Mouse (Mus musculus): Measurements from ENCODE around the gene Mybpc2. TPM values are rescaled to one million over a fixed set of nuclear protein-coding genes. Genes with fewer than 3 reads are reported as not detected.

The Mybpc2 gene
- total RNA-seq, 2 experiments from 2014 or later: 0.12 TPM; not detected in 1

DNA sequence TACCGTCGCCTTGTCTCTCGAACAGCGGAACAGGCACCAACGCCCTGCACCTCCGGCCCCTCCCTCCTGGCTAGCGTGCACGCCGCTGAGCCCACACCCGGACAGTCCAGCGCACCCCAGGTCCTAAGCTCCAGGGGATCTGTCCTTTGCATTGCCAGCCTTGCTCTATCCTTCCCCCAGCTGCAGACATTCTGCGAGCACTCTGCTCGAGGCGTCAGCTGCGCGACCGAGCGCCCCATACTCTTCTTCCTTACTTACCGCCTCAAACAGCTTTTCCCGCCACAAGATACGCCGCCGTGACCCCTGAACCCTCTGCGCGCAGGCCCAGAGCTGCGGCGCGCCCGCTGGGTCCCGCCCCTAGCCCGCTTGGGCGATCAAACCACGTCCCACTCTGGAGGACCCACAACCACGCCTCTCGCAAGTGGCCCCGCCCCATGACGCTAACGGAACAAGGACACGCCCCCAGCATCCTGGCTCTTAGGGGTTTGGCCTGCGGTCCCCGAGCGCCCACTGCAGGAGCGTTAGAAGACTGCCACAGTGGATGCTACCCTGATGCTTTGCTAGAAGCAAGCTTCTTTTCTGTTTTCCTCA, 24.1 kb upstream of the Mybpc2 start, which contains the start of gene Pold1:
Pold1 (minus strand) TSS at position 353 of the 591 bp plus-strand sequence.
- DNase-seq (ENCODE audit: low spot score in 2 of 2): peak; percentile 99
- intact Hi-C loops (cut with DNase I): no loop called here

GRCm38 (mm10) chr7:44547725-44548124, 23.3 kb upstream of the Mybpc2 start:
- intact Hi-C loops (cut with DNase I): no loop called here
- DNase-seq (ENCODE audit: low spot score in 2 of 2): no peak

DNA sequence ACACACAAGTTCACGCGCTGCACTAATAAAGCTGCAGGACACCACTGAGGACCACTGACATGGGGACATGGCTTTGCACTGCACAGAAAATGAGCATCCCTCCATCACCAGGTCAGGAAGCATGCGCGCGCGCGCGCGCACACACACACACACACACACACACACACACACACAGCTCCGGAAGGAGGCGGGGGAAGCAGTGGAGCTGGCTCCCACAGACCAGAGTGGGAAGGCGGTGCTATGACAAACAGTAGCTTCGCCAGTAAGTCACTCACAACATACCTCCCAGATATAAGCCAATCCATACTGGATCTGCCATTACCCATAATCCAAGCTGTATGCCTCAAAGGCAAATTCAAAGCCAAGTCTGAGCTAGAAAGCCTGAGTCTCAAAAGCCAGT, 22.6 kb upstream of the Mybpc2 start:
- intact Hi-C loops (cut with DNase I): no loop called here
- no peak for DNase-seq (ENCODE audit: low spot score in 2 of 2)

- intact Hi-C loops (cut with DNase I): no loop called here
- no peak for DNase-seq (ENCODE audit: low spot score in 2 of 2)
Observed at GRCm38 (mm10) chr7:44546274-44546673, 21.8 kb upstream of the Mybpc2 start.

- intact Hi-C loops (cut with DNase I): no loop called here
- DNase-seq (ENCODE audit: low spot score in 2 of 2): no peak
Observed at GRCm38 (mm10) chr7:44543071-44543470, 18.6 kb upstream of the Mybpc2 start.

GRCm38 (mm10) chr7:44542555-44542954, 18.1 kb upstream of the Mybpc2 start:
- DNase-seq (ENCODE audit: low spot score in 2 of 2): no peak

DNA sequence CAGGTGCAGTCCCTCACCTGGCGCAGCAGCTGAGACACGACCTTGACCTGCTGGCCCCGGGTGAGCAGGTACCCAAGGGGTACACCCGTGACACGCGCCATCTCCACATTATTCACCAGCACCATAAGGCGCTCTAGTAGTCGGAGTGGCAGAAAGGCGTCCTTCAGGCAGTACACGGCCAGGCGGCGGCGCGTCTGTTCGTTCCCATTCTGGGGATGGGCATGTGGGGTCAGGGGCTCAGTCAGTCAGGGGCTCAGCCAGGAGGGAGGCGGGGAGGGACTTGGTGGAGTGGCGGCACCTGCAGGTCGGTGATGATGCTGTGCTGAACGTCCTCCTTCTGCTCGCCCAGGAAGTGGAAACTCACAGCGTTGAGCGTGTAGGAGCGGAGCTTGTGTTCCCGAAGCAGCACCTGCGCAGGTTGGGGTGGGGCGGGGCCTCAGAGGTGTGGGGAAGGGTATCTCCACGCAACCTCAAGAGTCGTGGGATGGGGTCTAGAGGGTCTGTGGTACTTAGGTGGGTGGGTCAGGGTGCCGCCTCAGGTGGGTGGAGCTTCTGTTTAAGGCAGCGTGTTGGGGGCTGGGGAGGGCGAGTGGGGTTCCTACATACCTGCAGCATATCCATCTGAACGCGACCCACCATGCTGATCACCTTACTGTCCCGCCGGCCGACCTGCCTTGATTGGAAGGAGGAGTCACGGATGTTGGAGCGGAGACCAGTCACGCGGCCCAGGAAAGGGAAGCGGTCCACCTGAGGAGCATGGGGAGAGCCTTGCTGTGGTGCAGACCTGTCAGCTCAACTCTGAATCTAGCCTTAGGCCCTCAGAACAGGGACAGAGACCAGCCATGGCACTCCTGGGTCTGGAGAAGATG, 14.5 kb upstream of the Mybpc2 start:
- no peak for DNase-seq (ENCODE audit: low spot score in 2 of 2)

More at GRCm38 (mm10) chr7:44542555-44542954, 18.1 kb upstream of the Mybpc2 start:
- intact Hi-C loops (cut with DNase I): no loop called here

GRCm38 (mm10) chr7:44537496-44537895, 13.0 kb upstream of the Mybpc2 start:
- no peak for DNase-seq (ENCODE audit: low spot score in 2 of 2)
- intact Hi-C loops (cut with DNase I): no loop called here

More for the DNA sequence above, 14.5 kb upstream of the Mybpc2 start:
- intact Hi-C loops (cut with DNase I): no loop called here

DNA sequence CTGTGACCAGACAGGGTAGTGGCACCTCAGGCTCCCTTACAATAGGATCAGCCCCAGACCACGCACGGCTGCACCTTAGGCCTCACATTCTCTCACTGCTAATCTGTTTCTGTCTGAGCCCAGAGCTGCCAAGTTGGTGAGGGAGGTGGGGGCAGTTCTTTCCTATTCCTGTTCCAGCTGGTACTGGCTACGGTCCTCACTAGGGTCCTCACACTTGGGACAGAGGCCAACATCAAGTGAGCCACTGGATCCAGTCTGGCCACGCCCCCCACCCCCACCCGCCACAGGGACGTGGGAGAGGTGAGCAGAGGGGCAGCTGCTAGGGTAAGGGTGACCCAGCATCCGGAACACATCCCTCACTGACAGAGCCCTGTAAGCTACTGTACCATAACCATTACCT, 12.6 kb upstream of the Mybpc2 start:
- intact Hi-C loops (cut with DNase I): no loop called here
- no peak for DNase-seq (ENCODE audit: low spot score in 2 of 2)

DNA sequence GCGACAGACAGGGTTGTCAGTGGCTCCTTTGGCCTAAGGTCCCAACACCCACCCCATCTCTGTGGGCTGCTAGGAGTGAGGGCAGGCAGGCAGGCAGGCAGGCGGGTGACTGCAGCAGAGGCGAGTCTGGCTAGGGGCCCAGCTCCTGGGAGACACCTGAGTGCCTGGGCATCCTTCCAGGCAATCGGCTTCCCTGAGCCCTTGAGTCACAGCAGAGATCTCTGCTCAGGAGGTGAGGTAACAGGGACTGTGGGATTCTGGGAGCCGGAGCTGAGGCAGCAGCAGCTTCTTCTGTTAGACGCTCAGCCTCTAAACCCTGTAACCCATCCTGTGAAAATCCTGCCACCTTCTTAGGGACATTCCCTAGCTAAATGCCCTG, 12.1 kb upstream of the Mybpc2 start:
- peak; percentile 49 to 69 for DNase-seq (ENCODE audit: low spot score in 2 of 2)
- intact Hi-C loops (cut with DNase I): no loop called here

DNA sequence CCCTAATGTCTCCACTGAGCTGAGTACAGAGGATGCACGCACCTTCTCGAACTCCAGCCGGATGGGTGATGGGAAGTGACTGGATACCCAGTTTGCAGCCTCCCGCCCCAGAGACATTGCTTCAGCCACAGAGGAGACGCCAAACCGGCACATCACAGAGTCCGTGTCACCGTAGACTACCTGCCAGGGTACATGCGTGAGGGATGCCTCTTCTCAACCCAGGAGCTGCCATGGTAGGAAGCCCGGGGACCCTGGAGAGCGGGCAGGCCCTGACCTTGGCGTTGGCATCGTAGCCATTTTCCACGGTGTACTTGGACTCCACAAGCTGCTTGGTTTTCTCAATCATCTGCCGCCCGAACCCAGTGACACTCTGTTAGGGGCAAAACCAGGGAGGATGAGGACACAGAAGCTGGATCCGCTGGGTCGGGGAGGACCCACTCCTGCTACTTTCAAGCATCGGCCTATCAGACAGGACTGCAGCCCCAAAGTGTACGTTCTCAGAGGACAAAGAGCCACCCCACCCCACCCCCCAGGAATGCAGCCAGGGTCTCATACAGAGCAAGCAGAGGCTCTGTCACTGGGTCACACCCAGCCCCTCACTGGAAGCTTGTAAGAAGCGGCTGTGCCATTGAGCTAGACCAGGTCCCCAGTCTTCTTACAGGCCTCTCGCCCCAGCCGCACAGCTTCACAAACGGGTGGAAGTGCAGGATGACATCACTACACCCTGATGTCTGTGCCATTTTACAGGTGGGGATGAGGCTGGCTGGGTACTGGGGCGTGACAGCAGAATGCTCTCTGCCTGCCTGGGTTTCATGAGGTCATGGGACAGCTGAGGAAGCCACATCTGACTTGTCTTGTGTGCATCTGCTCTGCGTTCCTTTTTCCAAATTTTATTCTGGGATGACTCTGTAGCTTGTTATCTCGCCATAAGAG, 11.5 kb upstream of the Mybpc2 start:
- intact Hi-C loops (cut with DNase I): no loop called here
- no peak for DNase-seq (ENCODE audit: low spot score in 2 of 2)

DNA sequence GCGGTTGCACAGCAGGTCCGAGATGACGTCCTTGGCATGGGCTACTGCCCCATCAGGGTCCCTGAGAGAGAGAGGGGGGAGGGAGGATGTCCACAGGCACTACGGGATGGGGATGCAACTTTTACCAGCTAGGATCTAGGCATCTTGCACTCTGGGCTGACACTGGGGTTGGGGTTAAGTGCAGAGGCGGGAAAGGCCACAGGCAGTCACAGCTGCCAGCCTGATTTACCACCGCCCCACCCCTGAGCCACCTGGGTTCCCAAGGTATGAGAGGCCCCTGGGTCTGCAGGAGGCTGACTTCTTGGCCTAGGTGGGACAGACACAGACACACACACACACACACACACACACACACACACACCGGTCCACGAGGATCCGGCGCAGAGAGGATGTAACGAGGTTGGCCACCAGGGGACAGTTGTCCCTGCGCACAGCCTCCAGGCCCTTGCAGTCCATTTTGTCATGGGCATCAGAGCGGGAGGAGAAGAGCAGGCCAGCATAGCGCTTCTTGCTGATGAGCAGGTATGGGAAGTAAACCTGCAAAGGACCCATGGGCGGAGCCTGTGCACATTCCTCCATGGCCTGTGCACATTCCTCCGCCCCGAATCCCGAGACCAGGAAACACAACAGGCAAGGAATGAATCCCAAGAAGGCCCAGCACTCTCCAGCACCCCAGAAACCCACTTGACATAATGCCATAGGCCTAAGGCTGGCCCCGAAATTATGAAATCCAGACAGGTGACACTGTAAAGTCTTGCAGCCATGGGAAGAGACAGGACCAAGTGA, 10.4 kb upstream of the Mybpc2 start:
- DNase-seq (ENCODE audit: low spot score in 2 of 2): no peak
- intact Hi-C loops (cut with DNase I): no loop called here

DNA sequence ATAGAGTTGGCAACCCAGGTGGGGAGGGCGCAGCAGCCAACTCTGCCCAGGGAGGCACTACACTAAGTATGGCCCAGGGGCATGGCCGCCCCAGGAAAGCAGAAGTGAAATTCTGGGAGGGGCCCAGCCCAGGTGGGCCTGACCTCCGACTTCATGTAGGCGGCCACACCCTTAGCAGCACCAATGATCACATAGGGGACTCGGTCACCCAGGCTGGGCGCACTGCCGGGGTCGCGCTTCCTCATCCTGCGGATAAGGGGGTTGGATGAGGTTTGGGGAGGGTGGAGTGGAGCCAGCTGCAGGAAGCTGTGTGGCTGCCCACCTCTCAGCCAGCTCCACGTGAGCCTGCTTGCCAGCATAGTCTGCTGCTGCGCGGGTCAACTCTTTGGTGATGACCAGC, 9.8 kb upstream of the Mybpc2 start:
- intact Hi-C loops (cut with DNase I): no loop called here

DNA sequence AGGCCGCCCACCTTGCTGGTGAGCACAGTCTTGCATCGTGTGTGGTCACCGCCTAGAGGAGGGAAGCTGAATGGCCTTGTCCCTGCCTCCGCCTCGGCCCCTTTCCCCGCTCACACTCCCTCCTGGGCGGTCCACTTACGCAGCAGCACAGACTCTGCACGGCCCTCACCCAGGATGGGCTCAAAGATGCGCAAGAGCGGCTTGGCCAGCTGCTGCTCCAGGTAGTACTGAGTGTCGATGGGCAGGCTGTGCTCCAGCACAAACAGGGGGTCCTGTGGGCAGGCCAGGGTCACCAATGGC, 9.2 kb upstream of the Mybpc2 start:
- no peak for DNase-seq (ENCODE audit: low spot score in 2 of 2)
- intact Hi-C loops (cut with DNase I): no loop called here

More for the DNA sequence above, 9.8 kb upstream of the Mybpc2 start:
- no peak for DNase-seq (ENCODE audit: low spot score in 2 of 2)

DNA sequence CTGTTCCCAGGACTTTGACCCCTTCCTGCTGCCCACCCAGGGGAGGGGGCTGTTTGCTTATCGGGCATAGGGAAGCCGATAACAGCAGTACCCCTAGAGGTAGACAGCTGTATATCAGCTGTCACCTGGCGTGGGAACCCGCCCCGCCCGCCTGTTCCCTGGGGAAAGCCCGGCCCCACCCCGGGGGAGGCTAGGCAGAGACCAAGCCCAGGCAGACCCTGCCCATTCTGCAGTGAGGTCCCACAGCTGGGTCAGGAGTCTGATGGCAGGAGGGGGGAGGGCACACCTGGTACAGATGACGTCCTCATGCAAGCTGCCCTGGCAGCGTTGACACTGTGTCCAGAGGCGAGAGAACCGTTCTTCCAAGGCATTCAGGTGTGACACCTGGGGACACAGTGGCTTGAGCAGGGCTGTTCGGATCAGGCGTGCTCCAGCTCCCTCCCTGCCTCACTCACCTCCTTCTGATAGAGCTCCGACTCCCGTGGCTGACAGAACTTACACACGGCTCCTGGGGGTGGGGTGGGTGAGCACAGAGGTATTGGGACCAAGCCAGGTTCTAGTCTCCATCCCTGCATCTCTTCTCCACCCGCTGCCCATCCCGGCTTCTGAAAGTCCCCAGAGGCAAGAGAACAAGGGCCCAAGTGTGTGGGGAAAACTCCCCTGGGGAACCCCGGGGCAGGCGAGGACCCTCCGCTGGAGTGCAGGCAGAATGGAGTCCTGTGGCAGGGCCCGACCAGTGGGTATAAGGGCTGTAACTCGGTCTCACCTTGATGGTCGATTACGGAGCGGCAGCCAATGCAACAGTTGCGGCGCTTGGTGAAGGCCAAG, 8.7 kb upstream of the Mybpc2 start:
- intact Hi-C loops (cut with DNase I): no loop called here
- DNase-seq (ENCODE audit: low spot score in 2 of 2): no peak

- intact Hi-C loops (cut with DNase I): no loop called here
- DNase-seq (ENCODE audit: low spot score in 2 of 2): no peak
Observed at GRCm38 (mm10) chr7:44531946-44532732, 7.7 kb upstream of the Mybpc2 start, which contains the start of gene Spib. TSS of gene Spib (minus strand) at chr7:44532071.

GRCm38 (mm10) chr7:44531207-44531606, 6.8 kb upstream of the Mybpc2 start:
- intact Hi-C loops (cut with DNase I): no loop called here
- no peak for DNase-seq (ENCODE audit: low spot score in 2 of 2)

DNA sequence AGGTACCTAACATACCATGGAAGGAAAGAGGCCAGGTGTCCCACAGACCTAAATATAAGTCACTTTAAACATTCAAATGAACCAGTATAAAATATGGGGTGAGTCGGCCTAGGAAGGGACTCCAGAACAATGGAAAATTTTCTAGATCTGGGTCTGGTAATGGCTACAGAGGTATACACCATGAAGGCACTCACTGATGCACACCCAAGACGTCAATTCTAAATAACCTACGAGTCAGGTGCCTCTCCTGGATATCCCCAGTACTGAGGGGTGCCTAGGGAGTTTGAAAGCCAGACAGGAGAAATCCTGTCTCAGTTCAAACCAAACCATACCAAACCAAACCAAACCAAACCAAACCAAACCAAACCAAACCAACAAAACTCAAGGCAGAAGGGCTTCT, 6.1 kb upstream of the Mybpc2 start:
- intact Hi-C loops (cut with DNase I): no loop called here
- DNase-seq (ENCODE audit: low spot score in 2 of 2): no peak

All from left cerebral cortex, postnatal 36 days (tissue).